Mouse (Mus musculus): ENCODE data around the gene Cks2. TPM values are rescaled to one million over a fixed set of nuclear protein-coding genes. Genes with fewer than 3 reads are reported as not detected.

Gene Cks2
- total and polyA plus RNA-seq, 3 experiments: 243 to 846 (median 297) TPM

GRCm38 (mm10) chr13:51644829-51645789, at the start of gene Cks2 (continued):
- TF ChIP-seq ZC3H11A (IDR thresholded peaks at IDR 0.05; ENCODE audit: low read depth, low read length) (no peak), USF2 (IDR thresholded peaks at IDR 0.05; ENCODE audit: borderline replicate concordance in 1 of 2, insufficient read depth in 1 of 2, low read depth in 1 of 2, low read length in 2 of 2) (no peak), MEF2A (IDR thresholded peaks at IDR 0.05; ENCODE audit: extremely low read depth, insufficient replicate concordance, low read depth, low read length, poor library complexity, severe bottlenecking) (no peak), POLR2AphosphoS2 (IDR thresholded peaks at IDR 0.05; ENCODE audit: low read length) (peak; percentile 88)

- no peak overlapping the region for H3K9ac ChIP-seq (ENCODE audit: control insufficient read depth, low read depth, low read length, poor library complexity, severe bottlenecking)
- TF ChIP-seq CTCF (IDR thresholded peaks at IDR 0.05 in 2 of 3, conservative IDR thresholded peaks at IDR 0.05 in 1 of 3; ENCODE audit: control insufficient read depth in 1 of 3, insufficient read depth in 1 of 3, low read depth in 2 of 3, low read length in 3 of 3, poor library complexity in 1 of 3, severe bottlenecking in 1 of 3) (no peak), MYC (IDR thresholded peaks at IDR 0.05; ENCODE audit: low read depth, low read length) (no peak), CHD1 (IDR thresholded peaks at IDR 0.05; ENCODE audit: low read depth, low read length) (no peak), POLR2AphosphoS2 (IDR thresholded peaks at IDR 0.05; ENCODE audit: low read length) (no peak)
- no peaks in the 10 kb centered on the region for H3K79me2 ChIP-seq (ENCODE audit: control insufficient read depth, insufficient read depth, low read length, poor library complexity)
- H3K27ac ChIP-seq (ENCODE audit: control insufficient read depth, low read depth, low read length): no peak overlapping the region
- no peaks in the 10 kb centered on the region for H3K27me3 ChIP-seq (ENCODE audit: control insufficient read depth in 1 of 2, insufficient read depth in 2 of 2, low read length in 2 of 2)
- no peak for DNase-seq (ENCODE audit: low read depth, low spot score)
- no peaks in the 10 kb centered on the region for H3K36me3 ChIP-seq (ENCODE audit: control insufficient read depth in 1 of 2, insufficient read depth in 2 of 2, low read length in 2 of 2)
- no peaks in the 10 kb centered on the region for H3K4me1 ChIP-seq (ENCODE audit: control insufficient read depth in 1 of 2, insufficient read depth in 2 of 2, low read length in 2 of 2)
- H3K9me3 ChIP-seq (replicated peaks; ENCODE audit: insufficient read depth, low read length): no peaks in the 10 kb centered on the region
- no peak overlapping the region for H3K4me3 ChIP-seq (ENCODE audit: control insufficient read depth in 1 of 2, insufficient read depth in 1 of 2, low read depth in 2 of 2, low read length in 2 of 2)
Observed at GRCm38 (mm10) chr13:51595404-51595803, 49.6 kb upstream of the Cks2 start.

- H3K36me3 ChIP-seq (ENCODE audit: control insufficient read depth in 1 of 2, insufficient read depth in 2 of 2, low read length in 2 of 2): no peaks in the 10 kb centered on the region
- no peaks in the 10 kb centered on the region for H3K4me1 ChIP-seq (ENCODE audit: control insufficient read depth in 1 of 2, insufficient read depth in 2 of 2, low read length in 2 of 2)
- no peaks in the 10 kb centered on the region for H3K27me3 ChIP-seq (ENCODE audit: control insufficient read depth in 1 of 2, insufficient read depth in 2 of 2, low read length in 2 of 2)
- no peak for DNase-seq (ENCODE audit: low read depth, low spot score)
- H3K27ac ChIP-seq (ENCODE audit: control insufficient read depth, low read depth, low read length): no peak overlapping the region
- no peaks in the 10 kb centered on the region for H3K9me3 ChIP-seq (replicated peaks; ENCODE audit: insufficient read depth, low read length)
- no peaks in the 10 kb centered on the region for H3K79me2 ChIP-seq (ENCODE audit: control insufficient read depth, insufficient read depth, low read length, poor library complexity)
- TF ChIP-seq USF1 (IDR thresholded peaks at IDR 0.05; ENCODE audit: low read depth, low read length) (no peak), RCOR1 (IDR thresholded peaks at IDR 0.05; ENCODE audit: low read depth, low read length) (no peak), MYC (IDR thresholded peaks at IDR 0.05; ENCODE audit: low read depth, low read length) (no peak), KAT2A (conservative IDR thresholded peaks at IDR 0.05; ENCODE audit: low read depth, low read length) (no peak), POLR2AphosphoS2 (IDR thresholded peaks at IDR 0.05; ENCODE audit: low read length) (no peak), ZNF384 (IDR thresholded peaks at IDR 0.05; ENCODE audit: low read depth, low read length) (no peak), NRF1 (IDR thresholded peaks at IDR 0.05; ENCODE audit: insufficient read depth, low read depth, low read length, poor library complexity, severe bottlenecking) (no peak), BHLHE40 (IDR thresholded peaks at IDR 0.05; ENCODE audit: borderline replicate concordance, low read depth, low read length) (no peak), GABPA (IDR thresholded peaks at IDR 0.05; ENCODE audit: low read depth, low read length) (no peak), CHD2 (IDR thresholded peaks at IDR 0.05; ENCODE audit: low read length) (no peak), E2F4 (IDR thresholded peaks at IDR 0.05; ENCODE audit: borderline replicate concordance, low read depth, low read length) (no peak)
- H3K4me3 ChIP-seq (ENCODE audit: control insufficient read depth in 1 of 2, insufficient read depth in 1 of 2, low read depth in 2 of 2, low read length in 2 of 2): no peak overlapping the region
- H3K9ac ChIP-seq (ENCODE audit: control insufficient read depth, low read depth, low read length, poor library complexity, severe bottlenecking): no peak overlapping the region
Observed at GRCm38 (mm10) chr13:51598063-51598462, 47.0 kb upstream of the Cks2 start.
